Comparison of ENCODE assay signal across 18 mouse cellular contexts in the genomic region with DNA sequence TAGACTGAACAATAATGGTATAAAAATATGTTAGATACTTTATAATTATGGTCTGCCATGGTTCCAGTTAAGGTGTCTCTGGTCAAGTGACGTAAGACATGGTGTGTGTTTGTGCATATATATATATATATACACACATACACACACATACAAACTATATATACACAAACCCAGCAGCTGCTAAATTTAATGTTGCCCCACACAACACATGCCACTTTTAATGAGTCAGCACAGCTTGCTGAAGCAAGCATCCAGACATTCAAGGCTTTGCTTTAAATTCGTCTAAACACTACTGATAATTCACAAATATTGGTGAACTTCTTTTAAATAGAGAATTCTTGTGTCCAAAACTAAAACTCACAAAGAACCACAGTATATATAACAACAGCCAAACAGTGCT.
DNase-seq lines count a peak whose midpoint lies in the region; ATAC-seq and TF ChIP-seq lines count a peak whose summit lies in the region.
"Had no signal": no experiment of that assay in that cellular context is flagged by ENCODE, and none has a peak within 500 bp of the region (broad histone marks: within the 10 kb centered on the region; RNA-seq: fewer than 3 reads in every experiment).

No protein-coding gene starts in this region.

- peaks cover 51% of the 10 kb centered on the region for H3K4me1 ChIP-seq in kidney, embryonic 15.5 days

- H3K36me3 ChIP-seq in kidney, embryonic 15.5 days: no peaks in the 10 kb centered on the region
- no peaks in the 10 kb centered on the region for H3K36me3 ChIP-seq in myocyte (ENCODE audit: control insufficient read depth, insufficient read depth)
- H3K36me3 ChIP-seq: embryonic facial prominence, embryonic 12.5 days; heart, embryonic 13.5 days; hindbrain, embryonic 15.5 days had no signal

- H3K9ac ChIP-seq in kidney, embryonic 15.5 days: no peak overlapping the region
- H3K9ac ChIP-seq: embryonic facial prominence, embryonic 12.5 days; forebrain, embryonic 13.5 days; forebrain, postnatal 0 days; heart, embryonic 13.5 days; hindbrain, embryonic 15.5 days had no signal

- no peak for TF ChIP-seq CTCF in gastrocnemius, adult 2 months (IDR thresholded peaks at IDR 0.05)
- no peak for TF ChIP-seq CTCF in left cerebral cortex, adult 2 months (IDR thresholded peaks at IDR 0.05)

- no peak overlapping the region for H3K4me2 ChIP-seq in kidney, embryonic 15.5 days
- H3K4me2 ChIP-seq in myocyte (ENCODE audit: low read depth): peak overlapping the region; percentile 33
- H3K4me2 ChIP-seq: embryonic facial prominence, embryonic 12.5 days; forebrain, embryonic 13.5 days; heart, embryonic 13.5 days; hindbrain, embryonic 15.5 days had no signal

- H3K79me2 ChIP-seq in myocyte (ENCODE audit: control insufficient read depth, insufficient read depth): peaks cover 4% of the 10 kb centered on the region

- no peak overlapping the region for H3ac ChIP-seq in myocyte (ENCODE audit: control insufficient read depth, insufficient read length)

- H3K9me3 ChIP-seq in kidney, embryonic 15.5 days (replicated peaks): no peaks in the 10 kb centered on the region
- H3K9me3 ChIP-seq: embryonic facial prominence, embryonic 12.5 days; forebrain, embryonic 13.5 days; heart, embryonic 13.5 days; hindbrain, embryonic 15.5 days had no signal

- ATAC-seq in kidney, embryonic 15.5 days (replicated peaks; ENCODE audit: low FRiP score): no peak
- ATAC-seq: forebrain, embryonic 13.5 days had no signal

- intact Hi-C loops in gastrocnemius, adult 2 months (cut with DNase I): no loop called here
- intact Hi-C loops in left cerebral cortex, adult 2 months (cut with DNase I): no loop called here

- H3K4me3 ChIP-seq in gastrocnemius, adult 2 months: no peak overlapping the region
- no peak overlapping the region for H3K4me3 ChIP-seq in kidney, embryonic 15.5 days (replicated peaks)
- H3K4me3 ChIP-seq in left cerebral cortex, adult 2 months: no peak overlapping the region
- no peak overlapping the region for H3K4me3 ChIP-seq in myocyte
- H3K4me3 ChIP-seq: embryonic facial prominence, embryonic 12.5 days; forebrain, embryonic 13.5 days; heart, adult 2 months; heart, embryonic 13.5 days; hindbrain, embryonic 15.5 days had no signal

- no peaks in the 10 kb centered on the region for H3K27me3 ChIP-seq in kidney, embryonic 15.5 days
- H3K27me3 ChIP-seq in myocyte (ENCODE audit: control insufficient read depth, insufficient read depth, insufficient read length): no peaks in the 10 kb centered on the region
- H3K27me3 ChIP-seq: CH12.LX; embryonic facial prominence, embryonic 12.5 days; forebrain, embryonic 13.5 days; heart, embryonic 13.5 days; hindbrain, embryonic 15.5 days had no signal

- TF ChIP-seq POLR2A in myocyte (IDR thresholded peaks at IDR 0.05; ENCODE audit: insufficient read length, low read depth): no peak

- H3K27ac ChIP-seq in gastrocnemius, adult 2 months: peak overlapping the region; percentile 86
- H3K27ac ChIP-seq in kidney, embryonic 15.5 days: peak overlapping the region; percentile 79
- H3K27ac ChIP-seq in left cerebral cortex, adult 2 months: peak overlapping the region; percentile 68
- H3K27ac ChIP-seq: embryonic facial prominence, embryonic 12.5 days had no signal

- WGBS in kidney, embryonic 15.5 days: 58% methylated on average over 2 of the region's 2 CpGs

- DNase-seq in gastrocnemius, adult 2 months: no peak
- DNase-seq in gastrocnemius, postnatal 10 days: no peak
- no peak for DNase-seq in kidney, adult 11 months
- no peak for DNase-seq in left cerebral cortex, adult 2 months (ENCODE audit: extremely low spot score in 1 of 2, low spot score in 2 of 2)
- DNase-seq in left cerebral cortex, adult 9 months (ENCODE audit: low spot score in 2 of 2): no peak
- DNase-seq: adrenal gland, postnatal 25 days; cerebellum, postnatal 14 days; forebrain, postnatal 0 days; gastrocnemius, postnatal 14 days; heart, adult 2 months; heart, postnatal 36 days had no signal

TF ChIP-seq in myocyte, 11 proteins besides CTCF, POLR2A, EP300 and RAD21:
- TF ChIP-seq REST (IDR thresholded peaks at IDR 0.05; ENCODE audit: insufficient read depth, insufficient read length) (no peak), SRF (IDR thresholded peaks at IDR 0.05; ENCODE audit: control insufficient read depth, insufficient read length, low read depth) (no peak), CEBPB (IDR thresholded peaks at IDR 0.05; ENCODE audit: insufficient read depth, poor library complexity, severe bottlenecking) (no peak), MAX (IDR thresholded peaks at IDR 0.05; ENCODE audit: low read depth) (no peak), E2F4 (IDR thresholded peaks at IDR 0.05; ENCODE audit: insufficient read depth) (no peak), USF1 (IDR thresholded peaks at IDR 0.05; ENCODE audit: low read depth) (no peak), MYOG (IDR thresholded peaks at IDR 0.05; ENCODE audit: control insufficient read depth in 1 of 3, insufficient read depth in 1 of 3, insufficient read length in 2 of 3, low read depth in 2 of 3) (no peak), MYOD1 (IDR thresholded peaks at IDR 0.05; ENCODE audit: control insufficient read depth in 1 of 3, insufficient read length in 2 of 3, low read depth in 2 of 3) (no peak), TCF12 (IDR thresholded peaks at IDR 0.05; ENCODE audit: insufficient read depth, poor library complexity, severe bottlenecking) (no peak), TCF3 (IDR thresholded peaks at IDR 0.05; ENCODE audit: insufficient read length, low read depth) (no peak), POLR2AphosphoS2 (IDR thresholded peaks at IDR 0.05; ENCODE audit: insufficient read length, low read depth) (no peak)
